ENCODE assay signal across 9 mouse cellular contexts in the genomic region with DNA sequence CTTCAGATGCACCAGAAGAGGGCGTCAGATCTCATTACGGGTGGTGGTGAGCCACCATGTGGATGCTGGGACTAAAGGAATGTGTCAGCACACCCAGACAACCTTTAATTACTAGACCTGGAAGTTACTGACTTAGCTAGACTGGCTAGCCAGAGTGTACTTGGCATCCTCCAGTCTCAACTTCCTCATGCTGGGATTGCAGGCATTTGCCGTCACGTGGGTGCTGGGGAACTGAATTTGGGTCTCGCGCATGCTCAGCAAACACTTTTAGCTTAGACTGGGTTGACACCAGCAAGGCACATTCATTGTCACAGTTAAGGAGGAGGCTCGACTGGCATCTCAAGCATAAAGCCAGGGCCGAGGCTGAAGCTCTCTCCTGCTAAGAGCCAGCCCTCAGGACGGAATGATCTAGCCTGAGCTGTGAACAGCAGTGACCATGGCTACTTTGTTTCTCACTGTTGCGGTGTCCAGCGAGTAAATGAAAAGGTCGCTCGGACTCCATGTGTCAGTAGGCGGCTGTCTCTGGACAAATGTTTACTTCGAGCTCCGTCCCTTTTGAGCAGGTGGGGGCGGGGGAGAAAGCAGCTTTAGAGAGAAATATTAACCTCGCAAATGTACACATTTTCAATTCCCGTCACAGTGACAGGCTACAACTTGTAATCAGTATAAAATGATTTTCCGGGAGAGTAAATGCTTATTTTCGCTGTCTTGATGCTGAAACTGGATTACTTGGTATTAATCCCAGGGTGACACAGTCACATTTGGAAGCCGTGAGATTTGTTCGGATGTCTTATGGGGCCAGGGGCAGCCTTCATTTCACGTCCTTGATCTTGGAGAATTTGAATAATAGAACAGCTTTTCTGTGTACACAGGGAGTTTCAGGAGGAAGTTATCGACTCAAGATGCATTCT.
A peak's percentile ranks its signal among the peaks of the same experiment; 100 is the strongest.
DNase-seq lines count a peak whose midpoint lies in the region; ATAC-seq lines count a peak whose summit lies in the region.
"Had no signal": no experiment of that assay in that cellular context is flagged by ENCODE, and none has a peak within 500 bp of the region (broad histone marks: within the 10 kb centered on the region; RNA-seq: fewer than 3 reads in every experiment).

No protein-coding gene starts in this region.

- WGBS in forebrain, embryonic 14.5 days, result 63% methylated on average over 25 of the region's 25 CpGs

- H3K4me2 ChIP-seq in forebrain, embryonic 14.5 days (ENCODE audit: low read length), result 0 out of 2 replicates have a peak overlapping the region, but pooled peaks have one; percentile 5

- H3K9me3 ChIP-seq in forebrain, embryonic 14.5 days (replicated peaks; ENCODE audit: control insufficient read depth, low read length), result no peaks in the 10 kb centered on the region

- no peaks in the 10 kb centered on the region for H3K27me3 ChIP-seq in forebrain, embryonic 14.5 days (replicated peaks; ENCODE audit: control insufficient read depth, insufficient read depth, low read length)

- ATAC-seq in forebrain, embryonic 14.5 days, result no peak

- H3K4me1 ChIP-seq in forebrain, embryonic 14.5 days (ENCODE audit: control insufficient read depth, insufficient read depth, low read length), result peaks cover 14% of the 10 kb centered on the region

- no peak overlapping the region for H3K4me3 ChIP-seq in forebrain, embryonic 14.5 days (ENCODE audit: low read depth, low read length)

- H3K27ac ChIP-seq in forebrain, embryonic 14.5 days (ENCODE audit: low read depth, low read length), result no peak overlapping the region
- H3K27ac ChIP-seq: macrophage had no signal

- H3K36me3 ChIP-seq in forebrain, embryonic 14.5 days (ENCODE audit: control insufficient read depth, insufficient read depth, low read length), result no peaks in the 10 kb centered on the region

- peak; percentile 45 to 50 for DNase-seq in urinary bladder, adult 18-20 months (ENCODE audit: low spot score in 2 of 2)
- no peak for DNase-seq in urinary bladder, postnatal 10 days (ENCODE audit: low spot score)
- peak; percentile 54 for DNase-seq in forebrain, embryonic 14.5 days (ENCODE audit: low spot score)
- DNase-seq in kidney, postnatal 25 days, result peak; percentile 50 to 70
- peak; percentile 72 to 79 for DNase-seq in lung, adult 18-20 months
- DNase-seq in right cerebral cortex, postnatal 36 days (ENCODE audit: low spot score in 2 of 2), result peak; percentile 7 to 27
- no peak for DNase-seq in spleen, postnatal 14 days (ENCODE audit: low spot score in 2 of 2)
- no peak for DNase-seq in thymus, postnatal 4 days

- no peak overlapping the region for H3K9ac ChIP-seq in forebrain, embryonic 14.5 days (ENCODE audit: low read length)

Comparison
In these comparisons a context has a peak if more than half of its experiments do, and no peak if none do; other contexts are left out.
1. DNase-seq: peak in urinary bladder, adult 18-20 months (2 of 2), forebrain, embryonic 14.5 days (single experiment), kidney, postnatal 25 days (2 of 2), lung, adult 18-20 months (2 of 2) and right cerebral cortex, postnatal 36 days (2 of 2); none in urinary bladder, postnatal 10 days (single experiment), spleen, postnatal 14 days (0 of 2) and thymus, postnatal 4 days (single experiment).